Mouse (Mus musculus) liver, embryonic 13.5 days (tissue): ENCODE measurements around the gene Ccdc157. TPM values are rescaled to one million over a fixed set of nuclear protein-coding genes. Genes with fewer than 3 reads are reported as not detected.

Experiments used
- ATAC-seq: fragments of 200-750 bp; cut with Nextera tagmentation; 2 replicates; pipeline ENCODE4 v1.8.0; 2017; ENCODE audit warnings: low read depth, mild to moderate bottlenecking, moderate number of reproducible peaks, moderate library complexity
- DNase-seq: peaks from one replicate; pipeline ENCODE4 v3.0.0; 2022
- H3K27ac ChIP-seq: fragments of 300-500 bp; sonication (generic); 2 replicates; pipeline ENCODE4 v1.5.1; 2015; ENCODE audit warnings: moderate library complexity, mild to moderate bottlenecking, inconsistent platforms
- H3K27me3 ChIP-seq: fragments of 300-500 bp; sonication (generic); 2 replicates; pipeline ENCODE4 v1.6.1; 2015; ENCODE audit warnings: mild to moderate bottlenecking, inconsistent platforms
- H3K36me3 ChIP-seq: fragments of 300-500 bp; sonication (generic); 2 replicates; pipeline ENCODE4 v1.6.1; 2015; ENCODE audit warnings: mild to moderate bottlenecking, inconsistent platforms
- H3K4me1 ChIP-seq: fragments of 300-500 bp; sonication (generic); replicated peaks from 2 replicates; pipeline ENCODE4 v1.6.1; 2015; ENCODE audit warnings: inconsistent platforms
- H3K4me2 ChIP-seq: fragments of 300-500 bp; sonication (generic); 2 replicates; pipeline ENCODE4 v1.6.1; 2015; ENCODE audit warnings: inconsistent platforms, mild to moderate bottlenecking, moderate library complexity
- H3K4me3 ChIP-seq: fragments of 300-500 bp; sonication (generic); replicated peaks from 2 replicates; pipeline ENCODE4 v1.5.1; 2015; ENCODE audit warnings: mild to moderate bottlenecking, inconsistent platforms
- H3K9ac ChIP-seq: fragments of 300-500 bp; sonication (generic); 2 replicates; pipeline ENCODE4 v1.6.1; 2015; ENCODE audit warnings: mild to moderate bottlenecking, inconsistent platforms
- H3K9me3 ChIP-seq: fragments of 300-500 bp; sonication (generic); replicated peaks from 2 replicates; pipeline ENCODE4 v1.6.1; 2016; ENCODE audit warnings: inconsistent platforms
- WGBS: fragments of 180-500 bp; shearing (Covaris S2); methylation state at CpG from one replicate; pipeline ENCODE4 v1.1.7; 2015; ENCODE audit not compliant: insufficient replicate concordance; 5-methylcytosine and 5-hydroxymethylcytosine counted together
- microRNA-seq: library from miRNA; unstranded; fragments of <30 nt; microRNA quantifications from one replicate; pipeline ENCODE4, GENCODE M21; 2016
- polyA plus RNA-seq: library from polyadenylated mRNA; unstranded; fragments of >200 nt; fragmentation: Nextera tagmentation; extraction: Ambion mirVana; gene quantifications from 2 replicates; pipeline ENCODE4 v1.2.1, GENCODE M21; 2015

Ccdc157 gene
- polyA plus RNA-seq, 1 experiment from 2014 or later: 0.65 TPM

DNA sequence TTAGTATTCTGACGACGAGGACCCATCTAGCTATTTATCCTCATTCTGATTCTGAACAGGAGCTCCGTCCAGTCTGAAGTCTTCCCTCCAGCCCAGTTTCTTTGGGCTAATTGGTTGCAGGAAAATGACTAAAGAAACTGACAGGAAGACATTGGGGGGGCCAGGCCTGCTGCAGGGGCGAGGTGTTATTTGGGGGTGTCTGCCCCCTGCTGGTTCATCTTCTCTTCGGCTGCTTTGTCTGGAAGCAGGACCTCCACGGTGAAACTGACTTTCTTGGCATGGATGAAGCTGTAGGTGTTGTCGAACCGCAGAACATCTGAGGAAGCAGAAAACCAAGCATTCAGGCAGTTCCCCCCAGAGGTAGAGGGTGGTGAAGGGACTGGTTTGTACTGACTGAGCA lies 62.0 kb downstream of the Ccdc157 start:
- Histone ChIP-seq H3K27me3 (no peaks in the 10 kb centered on the region), H3K4me1 (peaks cover 42% of the 10 kb centered on the region), H3K27ac (no peak overlapping the region), H3K36me3 (peaks cover 8% of the 10 kb centered on the region), H3K4me3 (no peak overlapping the region), H3K9ac (no peak overlapping the region), H3K9me3 (no peaks in the 10 kb centered on the region), H3K4me2 (no peak overlapping the region)
- ATAC-seq (no peak), DNase-seq (no peak)
- WGBS: 64% methylated on average over 8 of the region's 8 CpGs

DNA sequence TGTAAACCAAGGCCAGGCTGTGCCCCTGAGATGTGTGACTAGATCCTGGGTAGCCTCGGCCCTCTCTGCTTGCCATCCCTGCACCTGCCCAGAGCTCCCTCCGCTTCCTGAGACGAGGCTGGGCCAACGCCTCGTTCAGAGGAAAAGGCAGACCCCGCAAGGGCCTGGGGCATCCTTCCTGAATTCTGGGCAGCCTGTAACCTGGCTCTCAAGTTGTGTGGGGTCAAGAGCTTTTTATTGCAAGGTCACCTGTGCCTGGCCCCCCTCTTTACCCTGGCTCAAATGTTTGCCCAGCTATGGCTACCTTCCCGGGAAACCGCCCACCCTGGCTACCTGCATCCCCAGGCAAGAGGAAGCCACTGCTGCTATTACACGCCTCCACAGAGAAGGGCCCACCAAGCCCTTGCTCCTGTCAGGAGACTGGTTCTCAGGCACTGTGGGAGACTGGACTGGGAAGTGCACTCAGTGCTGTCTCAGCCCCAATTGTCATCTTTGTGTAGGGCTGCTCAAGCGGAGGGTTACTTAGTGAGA lies 62.9 kb downstream of the Ccdc157 start:
- H3K27me3 ChIP-seq: no peaks in the 10 kb centered on the region
- 23% methylated on average over 10 of the region's 10 CpGs for WGBS
- H3K9me3 ChIP-seq: no peaks in the 10 kb centered on the region
- peaks cover 43% of the 10 kb centered on the region for H3K4me1 ChIP-seq
- peak; percentile 17 for DNase-seq
- peak overlapping the region; percentile 82 for H3K9ac ChIP-seq
- peak; percentile 13; the same call in 1 of the 2 replicates for ATAC-seq
- peak overlapping the region; percentile 90 for H3K27ac ChIP-seq
- peak overlapping the region; percentile 95 for H3K4me2 ChIP-seq
- peaks cover 18% of the 10 kb centered on the region for H3K36me3 ChIP-seq
- peak overlapping the region; percentile 73 for H3K4me3 ChIP-seq

DNA sequence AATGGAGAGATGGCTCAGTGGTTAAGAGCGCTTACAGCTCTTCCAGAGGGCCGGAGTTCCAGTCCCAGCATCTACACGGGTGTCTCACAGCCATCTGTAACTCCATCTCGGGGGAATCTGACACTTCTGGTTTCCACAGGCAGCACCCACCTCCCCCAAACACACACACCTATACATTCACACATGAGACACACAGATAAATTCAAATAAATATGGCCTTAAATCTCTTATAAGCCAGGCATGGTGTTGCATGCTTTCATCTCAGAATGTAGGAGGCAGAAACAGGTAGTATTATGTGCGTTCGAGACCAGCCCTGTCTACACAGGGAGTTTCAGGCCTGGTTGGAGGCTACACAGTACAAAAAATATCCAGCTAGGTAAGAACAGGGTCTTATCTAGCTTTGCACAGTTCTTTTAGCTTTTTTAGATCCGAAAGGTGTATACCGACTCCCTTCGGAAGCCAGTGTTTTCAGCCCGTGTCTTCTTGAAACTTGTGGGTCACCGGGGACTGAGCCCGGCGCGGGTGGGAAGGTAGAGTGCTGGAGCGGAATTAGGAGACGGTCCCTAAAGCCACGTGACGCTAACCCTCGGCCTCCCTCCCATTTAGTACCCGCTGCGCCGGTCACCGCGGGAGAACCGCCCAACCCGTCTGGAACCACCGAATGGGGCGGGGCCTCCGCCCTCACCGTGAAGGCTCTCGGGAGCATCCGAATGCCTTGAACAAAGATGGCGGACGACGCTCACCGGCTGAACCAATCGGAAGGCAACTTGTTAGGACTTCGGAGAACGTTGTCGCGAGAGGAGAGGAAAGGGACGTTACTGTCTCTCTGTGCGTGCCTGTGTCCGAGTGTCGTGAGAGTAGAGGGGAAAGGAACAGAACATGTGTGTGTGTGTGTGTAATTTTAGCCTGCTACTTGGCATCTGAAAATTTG lies 63.8 kb downstream of the Ccdc157 start:
- Histone ChIP-seq H3K4me2 (peak overlapping the region; percentile 95), H3K27ac (peak overlapping the region; percentile 90), H3K4me3 (peak overlapping the region; percentile 73), H3K9me3 (no peaks in the 10 kb centered on the region), H3K9ac (peak overlapping the region; percentile 82), H3K36me3 (peaks cover 26% of the 10 kb centered on the region), H3K4me1 (peaks cover 43% of the 10 kb centered on the region), H3K27me3 (no peaks in the 10 kb centered on the region)
- ATAC-seq: peak; percentile 89
- WGBS: 2% methylated on average over 45 of the region's 45 CpGs
- peak; percentile 99 for DNase-seq

DNA sequence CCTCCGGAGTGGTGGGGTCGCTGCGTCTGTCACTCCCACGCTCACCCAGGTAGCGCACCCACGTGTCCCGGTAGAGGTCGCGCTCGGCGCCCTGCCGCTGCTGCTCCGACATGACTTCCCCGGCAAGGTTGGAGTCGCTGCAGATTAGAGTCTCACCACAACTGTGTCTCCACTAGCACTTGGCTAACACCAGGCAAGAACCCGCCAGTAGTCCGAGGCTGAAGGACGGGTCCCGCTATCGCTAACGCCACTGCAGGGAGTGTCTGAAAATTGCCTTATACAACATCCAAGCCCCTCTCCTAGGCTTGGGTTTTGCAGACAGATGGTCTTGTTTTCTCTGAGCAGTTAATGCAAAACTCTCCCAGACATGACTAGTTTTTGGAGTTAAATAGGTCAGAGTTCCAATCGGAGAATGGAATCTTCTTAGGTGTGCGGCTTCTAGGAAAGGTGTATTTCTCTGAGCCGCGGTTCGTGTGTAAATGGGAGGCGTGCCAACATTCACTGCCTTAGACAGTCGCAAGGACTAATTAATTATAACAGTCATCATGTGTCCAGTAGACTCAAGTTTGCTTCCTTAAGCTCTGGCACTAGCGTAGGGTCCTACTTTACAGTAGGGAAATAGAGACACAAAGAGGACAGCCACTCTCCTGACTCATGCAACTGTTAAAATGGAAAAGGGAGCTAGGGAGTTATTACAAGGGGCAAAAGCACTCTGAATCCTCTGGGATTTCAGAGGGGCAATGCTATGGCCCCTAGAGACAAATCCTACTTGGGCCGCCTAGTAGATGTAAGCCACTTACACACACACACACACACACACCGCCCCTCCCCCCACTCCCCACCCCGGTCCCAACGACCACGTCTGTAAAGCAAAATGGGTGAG lies 64.7 kb downstream of the Ccdc157 start, which contains the start of gene Mtfp1:
Gene Mtfp1, minus strand, starts transcription at position 275 of the 883 bp plus-strand sequence.
- Histone ChIP-seq H3K27ac (peak within 1 kb of the TSS; percentile 84), H3K4me3 (peak within 1 kb of the TSS; percentile 73), H3K27me3 (no peaks in the 10 kb centered on the region), H3K9ac (peak within 1 kb of the TSS; percentile 82), H3K9me3 (0 out of 2 replicates have a peak, but pooled peaks cover 5% of the 10 kb centered on the region), H3K4me2 (peak within 1 kb of the TSS; percentile 95), H3K36me3 (peaks cover 34% of the 10 kb centered on the region), H3K4me1 (peaks cover 43% of the 10 kb centered on the region)
- peak; percentile 55 for DNase-seq
- peak; percentile 24 for ATAC-seq
- 6% methylated on average over 34 of the region's 34 CpGs for WGBS

DNA sequence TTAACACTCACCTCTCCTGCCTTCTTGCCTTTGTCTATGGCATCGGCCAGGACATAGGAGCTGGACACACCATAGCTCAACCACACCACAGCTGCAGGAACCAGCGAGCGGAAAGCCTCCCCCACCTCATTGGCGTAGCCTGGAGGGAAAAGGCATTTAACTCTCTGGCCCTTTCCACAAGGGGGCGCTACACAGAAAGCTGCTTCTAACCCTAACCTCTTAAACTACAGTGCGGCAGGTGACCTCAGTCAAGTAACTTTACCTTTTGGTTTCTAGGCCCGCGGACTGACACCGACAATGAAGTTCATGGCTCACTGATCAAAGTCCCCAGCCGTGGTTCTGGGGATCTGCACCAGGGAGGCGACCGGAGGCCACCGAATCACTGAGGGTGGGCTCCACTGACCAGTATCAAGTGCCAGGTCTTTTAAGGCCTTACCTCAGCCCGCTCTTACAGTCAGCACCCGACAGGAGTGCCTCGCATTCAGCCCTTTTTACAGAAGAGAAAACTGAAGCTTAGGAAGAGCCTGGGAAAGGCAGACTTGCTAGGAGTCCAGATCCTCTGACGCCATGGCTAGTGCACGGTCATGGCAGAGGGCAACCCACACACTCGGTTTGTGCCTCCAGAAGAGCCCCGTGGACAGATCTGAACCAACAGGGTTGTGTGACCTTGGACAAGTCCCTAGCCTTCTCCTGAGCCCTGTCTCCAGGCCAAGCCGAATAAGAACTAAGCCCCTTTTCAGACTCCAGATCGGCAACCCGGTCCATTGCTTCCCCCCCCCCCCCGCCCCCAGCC lies 65.5 kb downstream of the Ccdc157 start:
- Histone ChIP-seq H3K4me1 (peaks cover 43% of the 10 kb centered on the region), H3K27me3 (no peaks in the 10 kb centered on the region), H3K4me3 (peak overlapping the region; percentile 73), H3K36me3 (peaks cover 34% of the 10 kb centered on the region), H3K9ac (peak overlapping the region; percentile 82), H3K27ac (peak overlapping the region; percentile 84), H3K4me2 (peak overlapping the region; percentile 95), H3K9me3 (0 out of 2 replicates have a peak, but pooled peaks cover 5% of the 10 kb centered on the region)
- ATAC-seq (peak; percentile 25), DNase-seq (peak; percentile 77)
- WGBS: 3% methylated on average over 23 of the region's 24 CpGs

DNA sequence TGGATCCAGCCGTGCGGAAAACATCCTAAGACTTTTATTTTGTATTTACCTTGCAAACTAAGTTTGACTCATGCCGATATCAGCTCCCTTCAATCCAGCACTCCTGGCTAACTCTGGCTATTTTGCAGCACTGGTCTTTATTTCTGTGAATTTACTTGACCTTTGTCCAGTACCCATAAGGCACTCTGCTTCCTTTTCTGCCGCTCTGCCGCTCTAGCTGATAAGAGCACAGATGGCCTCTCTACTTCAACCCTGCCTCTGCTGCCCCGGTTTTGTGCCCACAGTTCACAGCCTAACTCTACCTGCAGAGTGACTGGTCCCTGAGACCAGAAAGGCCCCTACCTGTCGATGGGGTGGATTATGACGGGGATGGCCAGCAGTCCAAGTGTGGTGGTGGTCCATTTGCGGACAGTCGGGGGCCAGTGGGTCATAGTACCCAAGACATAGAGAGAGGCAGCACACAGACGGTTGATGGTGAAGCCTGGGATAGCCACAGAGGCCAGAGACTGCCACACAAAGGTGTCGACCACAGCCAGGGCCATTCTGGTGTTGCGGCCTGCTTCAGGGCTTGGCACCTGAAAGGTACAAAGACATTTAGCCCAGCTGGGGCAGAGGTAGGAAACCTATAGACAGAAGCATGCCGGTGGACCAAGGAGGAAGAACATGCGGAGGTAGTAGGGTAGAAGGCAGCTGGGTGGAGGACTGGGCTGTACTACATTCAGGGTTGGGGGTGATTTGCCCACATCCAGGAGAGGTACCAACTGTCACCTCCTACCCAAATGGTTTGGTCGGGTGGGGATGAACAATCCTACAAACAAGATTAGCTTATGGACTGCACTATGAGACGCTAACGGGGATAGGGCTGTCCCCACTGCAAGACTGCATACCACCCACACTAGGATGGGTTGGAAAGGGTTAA lies 66.4 kb downstream of the Ccdc157 start:
- H3K27ac ChIP-seq: peak overlapping the region; percentile 84
- 69% methylated on average over 18 of the region's 18 CpGs for WGBS
- ATAC-seq: no peak
- H3K36me3 ChIP-seq: peaks cover 34% of the 10 kb centered on the region
- H3K27me3 ChIP-seq: no peaks in the 10 kb centered on the region
- H3K9ac ChIP-seq: peak overlapping the region; percentile 82
- H3K4me3 ChIP-seq: peak overlapping the region; percentile 73
- peak overlapping the region; percentile 95 for H3K4me2 ChIP-seq
- 0 out of 2 replicates have a peak, but pooled peaks cover 5% of the 10 kb centered on the region for H3K9me3 ChIP-seq
- DNase-seq: no peak
- H3K4me1 ChIP-seq: peaks cover 43% of the 10 kb centered on the region

Small RNAs within 50 kb of the gene (microRNA-seq; reads per million reads assigned to microRNA genes)
- gene Mir3060: 4.1 reads per million, percentile 9 among the genes with 10 or more reads in this experiment

Other genes with a start within 250 kb of the Ccdc157 start
- gene Slc35e4, start 245.6 kb downstream of the Ccdc157 start, polyA plus RNA-seq: 0.45 and 0.68 TPM in 2 replicates
- gene Tcn2, start 228.1 kb downstream of the Ccdc157 start, polyA plus RNA-seq: 14.8 and 15.9 TPM in 2 replicates
- 60.0 and 69.4 TPM in 2 replicates for gene Pes1, start 196.3 kb downstream of the Ccdc157 start, polyA plus RNA-seq
- gene 4930556J24Rik, start 183.5 kb downstream of the Ccdc157 start, polyA plus RNA-seq: 0.13 TPM in 1 of 2 replicates, not detected in the other
- gene Gal3st1, start 176.7 kb downstream of the Ccdc157 start, polyA plus RNA-seq: 0.76 and 0.78 TPM in 2 replicates
- gene Sec14l4, start 128.8 kb downstream of the Ccdc157 start, polyA plus RNA-seq: 0.96 and 1.2 TPM in 2 replicates
- not detected in 2 replicates for gene Sec14l3, start 95.5 kb downstream of the Ccdc157 start, polyA plus RNA-seq
- gene Mtfp1, start 64.8 kb downstream of the Ccdc157 start, polyA plus RNA-seq: 32.2 and 33.9 TPM in 2 replicates
- gene Sec14l2, start 36.9 kb downstream of the Ccdc157 start, polyA plus RNA-seq: 5.8 and 7.0 TPM in 2 replicates
- gene Rnf215, start 25.1 kb downstream of the Ccdc157 start, polyA plus RNA-seq: 5.6 and 6.1 TPM in 2 replicates
- 23.5 and 32.9 TPM in 2 replicates for gene Sf3a1, start 57 bp upstream of the Ccdc157 start, polyA plus RNA-seq
- 6.0 and 6.2 TPM in 2 replicates for gene Tbc1d10a, start 26.5 kb upstream of the Ccdc157 start, polyA plus RNA-seq
- 1.9 and 2.1 TPM in 2 replicates for gene Castor1, start 57.9 kb upstream of the Ccdc157 start, polyA plus RNA-seq
- gene Osm, start 76.1 kb upstream of the Ccdc157 start, polyA plus RNA-seq: 0.51 and 0.60 TPM in 2 replicates
- gene Lif, start 97.3 kb upstream of the Ccdc157 start, polyA plus RNA-seq: 0.02 TPM in 1 of 2 replicates, not detected in the other